Mouse (Mus musculus): Measurements from ENCODE around the gene Olfr1143.

The Olfr1143 gene

DNA sequence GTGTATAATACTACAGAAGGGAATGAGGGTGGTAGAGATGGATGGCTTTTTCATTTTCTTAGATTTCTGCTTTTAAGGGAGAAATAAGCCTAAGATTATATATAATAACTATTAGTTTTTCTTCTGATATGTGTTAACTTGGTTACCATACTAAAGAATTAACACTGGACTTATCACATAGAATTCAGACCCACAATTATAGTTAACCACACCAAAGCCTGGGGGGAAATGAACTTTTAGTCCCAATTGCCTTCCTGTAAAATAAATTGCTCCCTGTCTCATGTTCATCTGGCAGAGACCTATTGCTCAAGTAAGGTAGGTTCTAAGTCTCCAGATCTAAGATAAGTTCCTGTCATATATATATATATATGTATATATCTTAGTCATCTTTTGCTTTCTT is at the start of gene Olfr1143:
Gene Olfr1143 (plus strand): TSS at position 301 of the 400 bp plus-strand sequence.
- DNase-seq: no peak

DNA sequence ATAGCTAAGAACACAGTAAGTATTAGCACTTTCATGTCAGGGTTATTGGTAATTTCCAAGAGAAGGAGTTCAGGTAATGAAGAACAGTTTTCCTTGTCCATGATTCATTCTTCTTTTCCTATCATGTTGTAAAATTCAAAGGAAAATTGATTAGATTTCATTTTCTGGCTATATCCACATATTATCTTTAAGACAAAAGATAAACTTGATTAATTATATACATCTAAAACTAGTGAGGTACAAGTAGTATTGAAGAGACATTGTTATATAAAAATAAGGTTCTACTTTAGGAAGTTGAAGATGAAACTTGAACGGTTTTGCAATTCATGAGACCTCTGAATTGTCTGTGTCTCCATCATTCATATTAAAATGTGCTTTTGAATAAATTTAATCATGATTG is 46.5 kb upstream of the Olfr1143 start, which contains the start of gene Olfr1141:
Gene Olfr1141 (minus strand): TSS at position 101 of the 400 bp plus-strand sequence.
- DNase-seq: no peak

DNA sequence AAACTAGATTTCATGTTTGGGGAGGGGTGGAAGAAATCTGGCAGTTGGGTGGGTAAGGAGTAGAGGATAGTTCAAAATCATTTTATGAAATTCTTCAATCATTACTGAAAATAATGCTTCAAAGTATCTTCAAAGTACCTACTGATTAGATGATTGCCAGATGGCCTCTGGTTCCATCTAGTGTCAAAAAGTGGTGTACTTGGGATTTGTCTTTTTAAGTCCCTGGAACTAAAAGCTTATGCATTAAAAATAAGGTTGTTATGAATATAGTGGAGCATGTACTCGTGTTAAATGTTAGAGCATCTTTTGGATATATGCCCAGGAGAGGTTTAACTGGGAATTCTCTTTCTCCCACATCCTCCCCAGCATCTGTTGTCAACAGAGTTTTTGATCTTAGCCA is 24.2 kb upstream of the Olfr1143 start:
- DNase-seq: no peak

DNA sequence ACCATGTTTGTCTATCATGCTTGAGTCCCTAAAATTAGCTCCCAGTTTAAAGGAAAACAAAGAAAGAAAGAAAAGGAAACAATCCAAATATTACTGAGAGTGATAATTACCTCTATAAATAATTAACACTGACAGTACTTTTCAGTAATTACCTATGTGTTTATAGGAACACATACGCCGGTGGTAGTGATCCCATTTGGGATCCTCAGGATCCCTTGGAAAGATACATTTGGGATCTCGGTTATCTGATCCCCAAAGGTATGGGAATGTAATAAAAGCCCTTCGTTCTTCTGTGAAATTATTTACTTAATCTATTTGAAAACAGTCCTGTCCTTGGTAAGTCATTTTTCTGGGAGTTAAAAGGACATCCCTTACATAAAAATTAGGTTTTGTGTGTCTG is 21.2 kb upstream of the Olfr1143 start, which contains the start of gene Olfr152:
Gene Olfr152 (plus strand): TSS at position 301 of the 400 bp plus-strand sequence.
- no peak for DNase-seq

DNA sequence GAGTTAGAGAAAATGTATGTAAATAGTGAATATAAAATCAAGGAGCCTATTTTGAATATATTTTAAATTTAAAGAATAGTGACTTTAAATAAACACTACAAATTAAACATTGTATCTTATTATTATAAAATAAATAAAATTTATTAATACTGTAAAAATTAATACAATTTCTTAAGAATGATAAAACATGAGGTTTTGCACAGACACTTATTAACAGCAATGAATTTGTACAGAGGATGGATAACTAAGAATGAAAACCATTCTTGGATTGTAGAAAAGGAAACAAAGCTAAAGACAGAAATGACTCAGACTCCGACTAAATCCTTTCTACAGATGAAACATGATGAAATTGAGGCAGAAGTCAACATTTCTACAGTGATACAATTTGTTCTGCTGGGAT is 9.1 kb downstream of the Olfr1143 start, which contains the start of gene Olfr1145:
Gene Olfr1145 (plus strand): TSS at position 301 of the 400 bp plus-strand sequence.
- DNase-seq: no peak

DNA sequence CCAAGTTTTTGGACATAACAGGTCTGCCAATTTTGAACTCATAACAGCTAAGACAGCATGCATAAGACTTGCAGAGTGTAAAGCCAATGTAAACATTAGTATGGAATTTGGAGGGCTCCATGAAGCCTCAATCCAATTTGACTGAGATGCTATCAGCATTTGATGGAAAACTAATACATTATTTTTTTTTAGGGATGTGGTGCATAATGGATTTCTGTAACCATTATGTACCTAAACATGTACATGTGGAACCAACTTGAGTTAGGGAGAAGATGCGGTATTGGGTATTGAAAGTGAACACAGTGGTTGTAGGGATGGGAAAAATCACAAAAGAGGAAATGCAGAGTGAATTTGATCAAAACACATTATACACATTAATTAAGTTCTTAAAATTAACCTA is 29.8 kb downstream of the Olfr1143 start, which contains the start of gene Olfr1148:
Gene Olfr1148 (plus strand): TSS at position 301 of the 400 bp plus-strand sequence.
- no peak for DNase-seq

DNA sequence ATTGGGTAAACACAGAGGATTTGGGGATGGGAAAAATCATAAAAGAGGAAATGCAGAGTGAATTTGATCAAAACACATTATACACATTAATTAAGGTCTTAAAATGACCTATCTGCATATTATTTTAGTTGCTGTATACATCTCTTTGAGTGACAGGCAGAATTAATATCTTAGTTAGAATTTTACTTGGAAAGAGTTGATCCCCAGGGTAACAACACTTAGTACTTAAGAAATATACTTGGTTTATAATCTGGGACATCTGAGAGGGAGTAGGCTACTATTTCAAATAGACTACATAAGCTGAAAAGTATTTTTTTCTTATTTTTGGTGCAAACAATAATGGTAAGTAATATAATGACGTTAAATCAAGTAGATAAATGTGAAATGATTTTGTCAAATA is 43.3 kb downstream of the Olfr1143 start, which contains the start of gene Olfr1150-ps1:
Gene Olfr1150-ps1 (plus strand): TSS at position 301 of the 400 bp plus-strand sequence.
- no peak for DNase-seq

Measured in kidney, postnatal 4 days (tissue).